8 mouse cellular contexts compared by ENCODE assay signal in the genomic region with DNA sequence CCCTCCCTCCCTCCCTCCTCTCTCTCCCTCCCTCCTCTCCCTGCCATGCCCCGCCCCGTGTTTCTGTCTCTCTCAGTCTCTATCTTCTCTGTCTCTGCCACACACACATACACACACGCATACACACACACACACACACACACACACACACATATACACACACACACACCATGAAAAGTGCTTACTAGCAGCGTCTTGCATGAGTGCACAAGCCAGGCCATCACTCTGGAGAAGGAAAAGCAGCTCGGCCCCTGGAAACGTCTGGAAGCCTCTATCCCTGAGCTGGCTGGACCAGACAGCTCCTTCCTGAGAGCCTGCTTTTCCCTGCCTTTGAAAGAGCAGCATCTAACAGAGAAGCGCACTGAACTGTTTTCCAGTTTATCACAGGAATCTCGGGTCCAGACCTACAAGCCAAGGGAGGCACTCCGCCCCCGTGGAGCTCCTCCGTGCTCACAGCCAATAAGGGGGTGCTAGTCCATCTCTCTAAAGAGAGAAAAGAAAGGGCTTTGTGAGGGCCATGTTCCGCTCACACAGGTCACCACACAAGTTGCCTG. TPM values are rescaled to one million over a fixed set of nuclear protein-coding genes. Genes with fewer than 3 reads are reported as not detected.
DNase-seq lines count a peak whose midpoint lies in the region; ATAC-seq and TF ChIP-seq lines count a peak whose summit lies in the region.

No protein-coding gene starts in this region.

- peak overlapping the region; percentile 57 for H3K4me2 ChIP-seq in heart, embryonic 15.5 days
- H3K4me2 ChIP-seq in midbrain, embryonic 12.5 days (replicated peaks), result peak overlapping the region; percentile 21

- H3K4me3 ChIP-seq in heart, embryonic 15.5 days, result peak overlapping the region; percentile 25
- no peak overlapping the region for H3K4me3 ChIP-seq in midbrain, embryonic 12.5 days
- H3K4me3 ChIP-seq in left cerebral cortex, adult 2 months, result no peak overlapping the region

- H3K9me3 ChIP-seq in heart, embryonic 15.5 days (replicated peaks), result no peaks in the 10 kb centered on the region
- no peaks in the 10 kb centered on the region for H3K9me3 ChIP-seq in midbrain, embryonic 12.5 days

- ATAC-seq in heart, embryonic 15.5 days (replicated peaks; ENCODE audit: insufficient number of reproducible peaks, insufficient read depth, low FRiP score, low read depth), result peak; percentile 58; the same call in 1 of the 2 replicates
- 0 out of 2 replicates have a peak, but pooled peaks have one; percentile 27 for ATAC-seq in midbrain, embryonic 12.5 days (ENCODE audit: low FRiP score, low read depth)

- H3K27me3 ChIP-seq in heart, embryonic 15.5 days, result no peaks in the 10 kb centered on the region
- H3K27me3 ChIP-seq in midbrain, embryonic 12.5 days, result peaks cover 19% of the 10 kb centered on the region; the same call in 1 of the 2 replicates

- no peaks in the 10 kb centered on the region for H3K36me3 ChIP-seq in heart, embryonic 15.5 days
- H3K36me3 ChIP-seq in midbrain, embryonic 12.5 days, result no peaks in the 10 kb centered on the region

- intact Hi-C loops in left cerebral cortex, postnatal 14 days (cut with DNase I), result no loop called here
- intact Hi-C loops in left cerebral cortex, adult 2 months (cut with DNase I), result no loop called here

- DNase-seq in R1 (ENCODE audit: low read depth, low spot score), result peak; percentile 27
- peak; percentile 48 to 58 for DNase-seq in cerebellum, postnatal 10 days
- DNase-seq in kidney, postnatal 25 days, result peak; percentile 67 to 83
- DNase-seq in T-cell, adult 2 months (ENCODE audit: low spot score), result no peak
- no peak for DNase-seq in left cerebral cortex, postnatal 14 days (ENCODE audit: low spot score in 2 of 2)
- DNase-seq in left cerebral cortex, adult 2 months (ENCODE audit: extremely low spot score in 1 of 2, low spot score in 2 of 2), result no peak

- WGBS in heart, embryonic 15.5 days, result 17% methylated on average over 12 of the region's 12 CpGs
- WGBS in midbrain, embryonic 12.5 days, result 18% methylated on average over 12 of the region's 12 CpGs

- no peak overlapping the region for H3K9ac ChIP-seq in heart, embryonic 15.5 days
- H3K9ac ChIP-seq in midbrain, embryonic 12.5 days (replicated peaks), result peak overlapping the region; percentile 34

- no peak for TF ChIP-seq CTCF in left cerebral cortex, adult 2 months (IDR thresholded peaks at IDR 0.05)

- H3K4me1 ChIP-seq in heart, embryonic 15.5 days (replicated peaks), result peaks cover 27% of the 10 kb centered on the region
- peaks cover 19% of the 10 kb centered on the region for H3K4me1 ChIP-seq in midbrain, embryonic 12.5 days

- H3K27ac ChIP-seq in heart, embryonic 15.5 days, result no peak overlapping the region
- H3K27ac ChIP-seq in midbrain, embryonic 12.5 days (replicated peaks), result no peak overlapping the region
- no peak overlapping the region for H3K27ac ChIP-seq in left cerebral cortex, adult 2 months

RNA-seq across cellular contexts. Expression of a gene that starts 47.6 kb away (rescaled TPM):
- polyA plus RNA-seq in heart, embryonic 15.5 days (2015; fragmentation: Nextera tagmentation; extraction: Ambion mirVana), result 5.0 and 8.9 TPM in 2 replicates
- 17.4 and 19.0 TPM in 2 replicates for polyA plus RNA-seq in midbrain, embryonic 12.5 days (2016; fragmentation: Nextera tagmentation; extraction: Ambion mirVana)
- 10 to 100 TPM; 77.7 to 79.6 TPM for total RNA-seq in left cerebral cortex, postnatal 14 days (2021)
- 10 to 100 TPM; 81.4 to 86.1 TPM for total RNA-seq in left cerebral cortex, adult 2 months (2021)

Comparison
In these comparisons a context has a peak if more than half of its experiments do, and no peak if none do; other contexts are left out.
1. DNase-seq: peak in R1 (single experiment), cerebellum, postnatal 10 days (2 of 2) and kidney, postnatal 25 days (2 of 2); none in T-cell, adult 2 months (single experiment), left cerebral cortex, postnatal 14 days (0 of 2) and left cerebral cortex, adult 2 months (0 of 2).